Mouse (Mus musculus): ENCODE measurements at regions not wholly inside any gene's neighbourhood (a gene's known extent, or its start where the extent isn't known, plus 50 kb on each side); places are given as distances from the start of the nearest gene placed in this dataset.

DNA sequence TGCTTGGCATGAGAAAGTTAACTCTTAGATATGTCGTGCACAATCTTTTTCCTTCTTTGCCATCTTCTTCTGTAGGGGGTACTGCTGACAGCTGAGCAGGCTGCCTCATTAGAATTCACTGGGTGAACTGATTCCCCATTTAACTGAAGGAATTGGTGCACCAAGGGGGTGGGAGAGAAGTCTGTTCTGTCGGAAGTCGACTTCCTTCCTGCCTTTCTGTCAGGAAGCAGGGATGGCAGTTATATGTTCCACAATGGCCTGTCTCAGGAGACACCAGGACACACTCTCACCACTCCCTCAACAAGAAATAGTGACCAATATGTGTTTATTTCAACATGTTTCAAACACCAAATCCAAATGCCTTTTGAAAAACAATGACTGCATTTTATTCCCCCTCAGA lies 142.9 kb downstream of the Mid1ip1 start:
- Histone ChIP-seq H3K4me1 (ENCODE audit: control insufficient read depth, insufficient read depth, low read length) (no peaks in the 10 kb centered on the region), H3K36me3 (ENCODE audit: control insufficient read depth, insufficient read depth, low read length) (no peaks in the 10 kb centered on the region), H3K4me3 (ENCODE audit: low read depth, low read length) (no peak overlapping the region), H3K9me3 (replicated peaks; ENCODE audit: control insufficient read depth, low read length) (no peaks in the 10 kb centered on the region), H3K27ac (ENCODE audit: low read depth, low read length) (no peak overlapping the region), H3K9ac (ENCODE audit: low read depth, low read length) (no peak overlapping the region), H3K27me3 (ENCODE audit: control insufficient read depth, insufficient read depth, low read length) (no peaks in the 10 kb centered on the region), H3K4me2 (no peak overlapping the region)
- 60% methylated on average over 3 of the region's 3 CpGs for WGBS (ENCODE audit: insufficient replicate concordance)
- ATAC-seq (replicated peaks; ENCODE audit: insufficient number of reproducible peaks, low FRiP score, low TSS enrichment), result no peak

DNA sequence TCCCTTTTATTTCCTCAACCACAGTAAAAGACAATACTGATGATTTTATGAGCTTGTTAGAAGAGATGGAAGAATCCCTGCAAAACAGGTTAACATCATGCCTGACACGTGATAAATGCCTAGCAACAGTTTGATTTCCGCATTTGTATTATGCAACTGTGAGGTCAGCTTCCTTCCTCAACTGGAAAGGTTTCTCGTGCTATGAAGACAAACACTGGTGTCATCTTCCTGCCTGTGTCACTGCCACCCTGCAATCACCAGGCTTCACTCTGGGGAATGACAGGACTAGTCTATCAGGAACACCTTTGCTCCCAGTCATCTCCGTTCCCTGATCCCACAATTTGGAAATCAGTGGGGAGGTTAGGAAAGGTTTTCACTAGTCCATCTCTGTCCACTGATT lies 156.8 kb downstream of the Mid1ip1 start:
- 67% methylated on average over 4 of the region's 4 CpGs for WGBS (ENCODE audit: insufficient replicate concordance)
- Histone ChIP-seq H3K27ac (ENCODE audit: low read depth, low read length) (no peak overlapping the region), H3K9ac (ENCODE audit: low read depth, low read length) (no peak overlapping the region), H3K36me3 (ENCODE audit: control insufficient read depth, insufficient read depth, low read length) (no peaks in the 10 kb centered on the region), H3K9me3 (replicated peaks; ENCODE audit: control insufficient read depth, low read length) (no peaks in the 10 kb centered on the region), H3K4me1 (ENCODE audit: control insufficient read depth, insufficient read depth, low read length) (no peaks in the 10 kb centered on the region), H3K27me3 (ENCODE audit: control insufficient read depth, insufficient read depth, low read length) (no peaks in the 10 kb centered on the region), H3K4me2 (no peak overlapping the region), H3K4me3 (ENCODE audit: low read depth, low read length) (no peak overlapping the region)
- ATAC-seq (replicated peaks; ENCODE audit: insufficient number of reproducible peaks, low FRiP score, low TSS enrichment), result no peak

DNA sequence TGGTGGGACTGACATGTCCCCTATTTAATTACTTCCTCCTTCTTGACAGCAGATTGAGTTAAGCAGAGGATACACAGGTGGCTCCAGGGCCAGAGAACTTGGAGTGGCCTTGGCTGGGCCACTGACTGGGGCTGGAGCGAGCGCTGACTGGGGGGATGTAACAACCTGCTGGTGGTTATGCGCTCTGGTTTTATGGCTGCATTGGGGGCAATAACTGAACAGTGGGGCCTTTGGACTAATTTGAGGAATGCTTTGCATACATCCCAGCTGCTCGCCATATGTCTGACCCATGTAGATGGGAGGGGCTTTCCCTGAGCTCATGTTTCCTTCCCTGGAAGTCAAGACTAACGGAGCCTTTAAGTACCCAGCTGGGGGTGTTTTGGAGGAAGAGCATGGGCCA lies 163.0 kb downstream of the Mid1ip1 start:
- no peaks in the 10 kb centered on the region for H3K4me1 ChIP-seq (ENCODE audit: control insufficient read depth, insufficient read depth, low read length)
- ATAC-seq (replicated peaks; ENCODE audit: insufficient number of reproducible peaks, low FRiP score, low TSS enrichment), result no peak

DNA sequence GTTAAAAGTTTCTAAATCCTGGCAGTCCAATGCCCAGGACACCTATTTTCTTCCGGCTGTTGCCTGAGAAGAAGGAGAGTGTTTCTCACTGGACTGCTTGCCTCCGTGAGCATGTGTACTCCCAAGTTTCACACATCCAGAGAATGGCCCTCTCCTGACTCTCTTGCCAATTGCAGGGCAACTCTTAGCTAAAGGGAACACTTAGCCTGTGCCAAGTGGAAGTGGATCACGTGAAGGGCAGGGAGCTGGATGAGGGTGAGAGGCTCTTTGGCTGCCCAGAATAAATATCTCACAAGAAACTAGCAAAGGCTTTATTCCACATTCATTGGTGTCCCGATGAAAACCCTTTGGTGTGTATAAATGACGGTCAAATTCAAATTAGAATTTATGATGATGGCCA lies 164.1 kb downstream of the Mid1ip1 start:
- no peak overlapping the region for H3K4me3 ChIP-seq (ENCODE audit: low read depth, low read length)
- H3K4me2 ChIP-seq, result no peak overlapping the region
- ATAC-seq (replicated peaks; ENCODE audit: insufficient number of reproducible peaks, low FRiP score, low TSS enrichment), result no peak
- H3K27me3 ChIP-seq (ENCODE audit: control insufficient read depth, insufficient read depth, low read length), result no peaks in the 10 kb centered on the region
- H3K9me3 ChIP-seq (replicated peaks; ENCODE audit: control insufficient read depth, low read length), result no peaks in the 10 kb centered on the region
- H3K9ac ChIP-seq (ENCODE audit: low read depth, low read length), result no peak overlapping the region
- no peaks in the 10 kb centered on the region for H3K36me3 ChIP-seq (ENCODE audit: control insufficient read depth, insufficient read depth, low read length)
- H3K27ac ChIP-seq (ENCODE audit: low read depth, low read length), result no peak overlapping the region
- H3K4me1 ChIP-seq (ENCODE audit: control insufficient read depth, insufficient read depth, low read length), result no peaks in the 10 kb centered on the region
- WGBS (ENCODE audit: insufficient replicate concordance), result 83% methylated on average over 5 of the region's 5 CpGs

More for the DNA sequence above, 163.0 kb downstream of the Mid1ip1 start:
- H3K27me3 ChIP-seq (ENCODE audit: control insufficient read depth, insufficient read depth, low read length), result no peaks in the 10 kb centered on the region
- no peaks in the 10 kb centered on the region for H3K36me3 ChIP-seq (ENCODE audit: control insufficient read depth, insufficient read depth, low read length)
- H3K9ac ChIP-seq (ENCODE audit: low read depth, low read length), result no peak overlapping the region
- H3K27ac ChIP-seq (ENCODE audit: low read depth, low read length), result no peak overlapping the region
- no peaks in the 10 kb centered on the region for H3K9me3 ChIP-seq (replicated peaks; ENCODE audit: control insufficient read depth, low read length)
- WGBS (ENCODE audit: insufficient replicate concordance), result 85% methylated on average over 5 of the region's 5 CpGs
- H3K4me3 ChIP-seq (ENCODE audit: low read depth, low read length), result no peak overlapping the region
- H3K4me2 ChIP-seq, result no peak overlapping the region

DNA sequence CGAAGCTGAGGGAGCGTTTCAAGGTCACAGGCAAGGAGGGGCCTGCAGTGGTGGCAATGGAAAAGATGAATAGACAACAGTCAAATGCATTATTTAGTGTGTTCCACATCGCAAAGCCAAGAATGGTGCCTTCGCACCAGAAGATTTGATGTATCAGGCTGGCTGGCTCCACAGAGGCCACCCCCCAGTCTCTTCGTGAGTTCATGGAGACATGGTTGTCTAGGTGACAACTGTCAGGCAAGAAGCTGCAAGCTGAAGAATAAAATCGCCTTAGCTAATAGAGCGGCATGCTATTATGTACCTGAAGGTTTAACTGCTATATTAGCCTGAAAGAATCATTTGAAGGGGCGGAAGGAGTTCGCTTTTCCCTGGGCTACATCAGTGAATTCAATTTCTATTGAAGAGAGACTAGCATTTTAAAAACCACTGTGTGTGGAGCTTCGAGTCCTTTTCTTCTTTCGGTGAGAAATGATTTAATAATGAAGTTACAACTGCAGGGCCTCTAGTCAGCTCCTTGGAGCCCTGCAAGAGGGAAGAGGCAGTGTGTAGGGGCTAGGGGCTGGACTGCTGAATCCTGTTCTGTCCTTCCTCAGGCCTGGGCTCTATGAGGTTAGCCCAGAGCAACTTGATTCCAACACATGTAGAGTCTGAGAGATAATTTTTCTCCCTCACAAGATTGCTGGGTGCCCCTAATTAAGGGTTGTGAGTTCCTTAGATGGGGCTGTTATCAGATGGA lies 169.1 kb downstream of the Mid1ip1 start:
- no peak for ATAC-seq (replicated peaks; ENCODE audit: insufficient number of reproducible peaks, low FRiP score, low TSS enrichment)
- no peaks in the 10 kb centered on the region for H3K36me3 ChIP-seq (ENCODE audit: control insufficient read depth, insufficient read depth, low read length)
- WGBS (ENCODE audit: insufficient replicate concordance), result 77% methylated on average over 11 of the region's 11 CpGs
- H3K4me3 ChIP-seq (ENCODE audit: low read depth, low read length), result no peak overlapping the region
- no peaks in the 10 kb centered on the region for H3K9me3 ChIP-seq (replicated peaks; ENCODE audit: control insufficient read depth, low read length)
- no peak overlapping the region for H3K4me2 ChIP-seq
- H3K9ac ChIP-seq (ENCODE audit: low read depth, low read length), result no peak overlapping the region
- no peaks in the 10 kb centered on the region for H3K27me3 ChIP-seq (ENCODE audit: control insufficient read depth, insufficient read depth, low read length)
- H3K27ac ChIP-seq (ENCODE audit: low read depth, low read length), result no peak overlapping the region
- no peaks in the 10 kb centered on the region for H3K4me1 ChIP-seq (ENCODE audit: control insufficient read depth, insufficient read depth, low read length)

DNA sequence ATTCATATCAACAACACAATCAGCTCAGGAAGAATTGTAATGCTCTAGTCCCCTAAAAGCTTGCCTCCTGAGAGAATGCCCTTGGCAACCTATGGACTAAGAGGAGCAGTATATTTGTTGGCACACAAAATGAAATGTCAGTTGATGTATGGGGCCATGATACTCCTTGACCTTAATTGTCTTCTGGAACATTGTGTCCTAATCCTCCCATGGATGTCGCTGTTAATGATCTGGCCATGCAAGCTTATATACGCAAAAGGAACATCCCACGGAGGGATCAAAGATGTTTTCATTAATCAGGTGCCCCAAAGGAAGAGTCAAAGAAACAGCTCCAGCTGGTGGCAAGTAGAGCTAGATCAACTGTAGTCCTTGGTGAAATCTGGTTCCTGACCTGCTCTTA lies 178.0 kb downstream of the Mid1ip1 start:
- Histone ChIP-seq H3K4me3 (ENCODE audit: low read depth, low read length) (no peak overlapping the region), H3K27me3 (ENCODE audit: control insufficient read depth, insufficient read depth, low read length) (no peaks in the 10 kb centered on the region), H3K9me3 (replicated peaks; ENCODE audit: control insufficient read depth, low read length) (no peaks in the 10 kb centered on the region), H3K4me2 (no peak overlapping the region), H3K4me1 (ENCODE audit: control insufficient read depth, insufficient read depth, low read length) (no peaks in the 10 kb centered on the region), H3K9ac (ENCODE audit: low read depth, low read length) (no peak overlapping the region), H3K27ac (ENCODE audit: low read depth, low read length) (no peak overlapping the region), H3K36me3 (ENCODE audit: control insufficient read depth, insufficient read depth, low read length) (no peaks in the 10 kb centered on the region)
- 80% methylated on average over 3 of the region's 3 CpGs for WGBS (ENCODE audit: insufficient replicate concordance)
- ATAC-seq (replicated peaks; ENCODE audit: insufficient number of reproducible peaks, low FRiP score, low TSS enrichment), result no peak

DNA sequence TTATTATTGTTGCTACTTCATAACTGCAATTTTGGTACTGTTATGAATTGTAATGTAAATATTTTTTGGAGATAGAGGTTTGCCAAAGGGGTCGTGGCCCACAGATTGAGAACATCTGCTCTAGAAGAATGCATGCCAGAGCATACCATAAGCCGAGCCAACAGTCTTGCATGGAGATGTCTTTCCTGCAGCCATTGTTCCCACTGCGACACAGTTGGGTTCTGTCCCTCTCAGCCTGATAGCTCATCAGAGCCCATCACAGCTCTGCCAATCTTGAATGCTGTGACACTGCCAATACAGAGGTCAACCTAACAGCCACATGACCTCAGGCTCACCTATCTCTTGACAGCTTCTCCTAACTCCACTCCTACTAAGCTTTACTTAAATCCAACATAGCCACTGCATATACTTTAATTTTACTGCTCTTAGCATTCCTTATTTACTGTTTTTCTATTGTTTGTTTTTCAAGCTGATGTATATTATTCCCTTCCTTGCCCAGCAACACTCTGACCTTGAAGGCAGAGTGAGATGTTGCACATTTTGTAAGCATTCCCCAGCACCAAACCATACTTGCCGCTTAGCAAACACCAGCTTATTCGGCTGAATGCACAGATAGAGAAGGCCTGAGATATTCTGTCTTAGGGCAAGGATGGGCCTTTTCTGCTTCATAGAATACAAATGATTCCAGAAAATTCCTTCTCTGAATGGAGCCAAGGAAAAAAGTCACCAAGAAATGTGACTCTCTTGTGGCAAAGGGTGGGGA lies 181.6 kb downstream of the Mid1ip1 start:
- no peak overlapping the region for H3K27ac ChIP-seq (ENCODE audit: low read depth, low read length)

DNA sequence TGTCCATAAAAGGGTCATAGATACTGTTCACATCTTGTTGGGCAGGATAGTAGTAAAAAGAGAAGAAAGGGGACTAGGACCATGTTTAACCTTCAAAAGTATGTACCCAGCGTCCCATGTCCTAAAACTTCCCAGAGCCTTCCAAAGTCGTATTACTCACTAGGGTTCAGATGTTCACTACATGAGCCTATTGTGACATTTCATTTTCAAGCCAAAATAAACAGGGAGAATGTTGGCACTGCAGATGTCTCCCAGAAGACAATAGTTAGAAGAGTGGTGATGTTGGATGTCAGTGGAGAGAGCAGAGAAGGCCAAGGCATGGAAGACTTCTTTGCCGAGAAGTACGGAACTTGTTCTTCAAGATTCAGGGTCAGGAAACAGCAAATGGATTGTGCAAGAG lies 187.9 kb downstream of the Mid1ip1 start:
- Histone ChIP-seq H3K27ac (ENCODE audit: low read depth, low read length) (no peak overlapping the region), H3K4me2 (no peak overlapping the region), H3K36me3 (ENCODE audit: control insufficient read depth, insufficient read depth, low read length) (no peaks in the 10 kb centered on the region), H3K9me3 (replicated peaks; ENCODE audit: control insufficient read depth, low read length) (no peaks in the 10 kb centered on the region), H3K4me3 (ENCODE audit: low read depth, low read length) (no peak overlapping the region), H3K4me1 (ENCODE audit: control insufficient read depth, insufficient read depth, low read length) (no peaks in the 10 kb centered on the region), H3K9ac (ENCODE audit: low read depth, low read length) (no peak overlapping the region), H3K27me3 (ENCODE audit: control insufficient read depth, insufficient read depth, low read length) (no peaks in the 10 kb centered on the region)
- 78% methylated on average over 4 of the region's 4 CpGs for WGBS (ENCODE audit: insufficient replicate concordance)
- no peak for ATAC-seq (replicated peaks; ENCODE audit: insufficient number of reproducible peaks, low FRiP score, low TSS enrichment)

More for the DNA sequence above, 181.6 kb downstream of the Mid1ip1 start:
- no peak for ATAC-seq (replicated peaks; ENCODE audit: insufficient number of reproducible peaks, low FRiP score, low TSS enrichment)
- WGBS (ENCODE audit: insufficient replicate concordance), result 64% methylated on average over 5 of the region's 5 CpGs
- no peak overlapping the region for H3K4me3 ChIP-seq (ENCODE audit: low read depth, low read length)
- H3K4me1 ChIP-seq (ENCODE audit: control insufficient read depth, insufficient read depth, low read length), result no peaks in the 10 kb centered on the region
- no peak overlapping the region for H3K4me2 ChIP-seq
- no peaks in the 10 kb centered on the region for H3K36me3 ChIP-seq (ENCODE audit: control insufficient read depth, insufficient read depth, low read length)
- H3K9me3 ChIP-seq (replicated peaks; ENCODE audit: control insufficient read depth, low read length), result no peaks in the 10 kb centered on the region
- H3K27me3 ChIP-seq (ENCODE audit: control insufficient read depth, insufficient read depth, low read length), result no peaks in the 10 kb centered on the region
- H3K9ac ChIP-seq (ENCODE audit: low read depth, low read length), result no peak overlapping the region

DNA sequence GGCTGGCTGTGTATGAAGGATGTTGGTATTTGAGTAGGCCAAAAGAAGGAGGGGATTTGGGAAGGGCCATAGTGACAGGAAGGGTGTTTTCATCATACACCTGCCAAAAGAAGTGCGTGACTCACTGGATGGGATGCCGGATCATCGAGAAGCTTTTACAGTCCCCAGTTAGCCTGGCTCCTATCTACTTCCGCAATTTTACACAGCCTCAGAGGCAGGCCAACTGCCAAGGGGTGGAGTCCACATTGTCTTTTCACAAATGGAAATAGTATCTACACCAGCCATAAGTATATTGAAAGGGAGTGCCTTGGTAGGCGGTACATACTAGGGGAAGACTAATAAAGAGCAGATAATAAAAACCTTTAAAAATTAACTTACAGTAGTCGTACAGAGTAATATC lies 189.3 kb downstream of the Mid1ip1 start:
- Histone ChIP-seq H3K9me3 (replicated peaks; ENCODE audit: control insufficient read depth, low read length) (no peaks in the 10 kb centered on the region), H3K4me1 (ENCODE audit: control insufficient read depth, insufficient read depth, low read length) (no peaks in the 10 kb centered on the region), H3K4me2 (no peak overlapping the region), H3K36me3 (ENCODE audit: control insufficient read depth, insufficient read depth, low read length) (no peaks in the 10 kb centered on the region), H3K27ac (ENCODE audit: low read depth, low read length) (no peak overlapping the region), H3K9ac (ENCODE audit: low read depth, low read length) (no peak overlapping the region), H3K4me3 (ENCODE audit: low read depth, low read length) (no peak overlapping the region), H3K27me3 (ENCODE audit: control insufficient read depth, insufficient read depth, low read length) (no peaks in the 10 kb centered on the region)
- ATAC-seq (replicated peaks; ENCODE audit: insufficient number of reproducible peaks, low FRiP score, low TSS enrichment), result no peak
- 72% methylated on average over 6 of the region's 6 CpGs for WGBS (ENCODE audit: insufficient replicate concordance)

Measured in heart, embryonic 11.5 days (tissue).